Mouse (Mus musculus): ENCODE measurements around the gene Lcp1. TPM values are rescaled to one million over a fixed set of nuclear protein-coding genes. Genes with fewer than 3 reads are reported as not detected.

Gene Lcp1
- total RNA-seq (2012; rRNA removed) = 258 and 289 TPM in 2 replicates
- 373 and 384 TPM in 2 replicates for total RNA-seq (2014; rRNA removed)
- polyA plus RNA-seq (2012; ENCODE audit: insufficient read length, low read depth) = 777 and 805 TPM in 2 replicates

GRCm38 (mm10) chr14:75130501-75131318, at the start of gene Lcp1, which contains the start of gene Lrrc63:
Gene Lcp1 (plus strand): TSS chr14:75131101.
Gene Lrrc63 (minus strand): TSS chr14:75130881.
- Histone ChIP-seq H3K9ac (ENCODE audit: insufficient read depth, low read depth) (peak within 1 kb of the TSS; percentile 62), H3K79me2 (replicated peaks; ENCODE audit: control insufficient read depth, extremely low read depth, insufficient read depth, poor library complexity, severe bottlenecking) (no peaks in the 10 kb centered on the region), H3K27ac (ENCODE audit: insufficient read depth, low read depth) (0 out of 2 replicates have a peak within 1 kb of the TSS, but pooled peaks have one; percentile 1), H3K36me3 (replicated peaks in 1 of 2; ENCODE audit: control insufficient read depth in 1 of 2, insufficient read depth in 1 of 2, low read length in 1 of 2) (no peaks in the 10 kb centered on the region), H3K9me3 (replicated peaks; ENCODE audit: low read length) (no peaks in the 10 kb centered on the region), H3K27me3 (replicated peaks) (peaks cover 4% of the 10 kb centered on the region), H3K4me3 (replicated peaks in 1 of 3; ENCODE audit: low read depth in 2 of 3, low read length in 2 of 3, poor library complexity in 1 of 3) (peak within 1 kb of the TSS; percentile 66 to 75 (median 74)), H3K4me1 (ENCODE audit: control insufficient read depth in 1 of 2, insufficient read depth in 2 of 2) (peaks cover 0 to 16% of the 10 kb centered on the region in 2 experiments; a peak in 2 of 4 replicates), H3K4me2 (ENCODE audit: insufficient read depth, low read depth, poor library complexity, severe bottlenecking) (peak within 1 kb of the TSS; percentile 95)
- TF ChIP-seq POLR2A (IDR thresholded peaks at IDR 0.05; ENCODE audit: low read depth, low read length) = peak; percentile 57
- TF ChIP-seq USF1 (IDR thresholded peaks at IDR 0.05; ENCODE audit: low read depth, low read length) = no peak
- peak; percentile 90 for TF ChIP-seq MXI1 (IDR thresholded peaks at IDR 0.05; ENCODE audit: low read depth, low read length)
- TF ChIP-seq NRF1 (IDR thresholded peaks at IDR 0.05; ENCODE audit: low read depth, low read length) = peak; percentile 81
- TF ChIP-seq TCF12 (IDR thresholded peaks at IDR 0.05; ENCODE audit: low read depth, low read length) = 0 out of 2 replicates have a peak, but pooled peaks have one; percentile 9
- peak; percentile 22; the same call in 1 of the 2 replicates for TF ChIP-seq MYC (IDR thresholded peaks at IDR 0.05; ENCODE audit: low read depth, low read length)
- dilution Hi-C loops (cut with MboI; ENCODE audit: extremely low pct_ligation_motif_present, extremely low pct_unique_long_range_greater_than_20kb, low sequenced_read_pairs) (no loop called here), in situ Hi-C loops (cut with MboI; ENCODE audit: low pct_ligation_motif_present, low pct_unique_long_range_greater_than_20kb, low sequenced_read_pairs) (no loop called here)
- peak; percentile 75 for DNase-seq (ENCODE audit: extremely low read depth)

GRCm38 (mm10) chr14:75102956-75103355, 27.9 kb upstream of the Lcp1 start:
- dilution Hi-C loops (cut with MboI; ENCODE audit: extremely low pct_ligation_motif_present, extremely low pct_unique_long_range_greater_than_20kb, low sequenced_read_pairs) (no loop called here), in situ Hi-C loops (cut with MboI; ENCODE audit: low pct_ligation_motif_present, low pct_unique_long_range_greater_than_20kb, low sequenced_read_pairs) (no loop called here)
- Histone ChIP-seq H3K9ac (ENCODE audit: insufficient read depth, low read depth) (no peak overlapping the region), H3K27ac (ENCODE audit: insufficient read depth, low read depth) (no peak overlapping the region), H3K27me3 (replicated peaks) (no peaks in the 10 kb centered on the region), H3K4me3 (replicated peaks in 1 of 3; ENCODE audit: low read depth in 2 of 3, low read length in 2 of 3, poor library complexity in 1 of 3) (no peak overlapping the region), H3K36me3 (replicated peaks in 1 of 2; ENCODE audit: control insufficient read depth in 1 of 2, insufficient read depth in 1 of 2, low read length in 1 of 2) (no peaks in the 10 kb centered on the region), H3K4me1 (ENCODE audit: control insufficient read depth in 1 of 2, insufficient read depth in 2 of 2) (peaks cover 3 to 5% of the 10 kb centered on the region in 2 experiments; a peak in 3 of 4 replicates), H3K4me2 (ENCODE audit: insufficient read depth, low read depth, poor library complexity, severe bottlenecking) (no peak overlapping the region), H3K79me2 (replicated peaks; ENCODE audit: control insufficient read depth, extremely low read depth, insufficient read depth, poor library complexity, severe bottlenecking) (no peaks in the 10 kb centered on the region), H3K9me3 (replicated peaks; ENCODE audit: low read length) (no peaks in the 10 kb centered on the region)
- DNase-seq (ENCODE audit: extremely low read depth) = no peak
- TF ChIP-seq NRF1 (IDR thresholded peaks at IDR 0.05; ENCODE audit: low read depth, low read length) (no peak), CHD2 (IDR thresholded peaks at IDR 0.05; ENCODE audit: low read length) (no peak), ZMIZ1 (IDR thresholded peaks at IDR 0.05; ENCODE audit: low read depth, low read length) (no peak), MYC (IDR thresholded peaks at IDR 0.05; ENCODE audit: low read depth, low read length) (no peak), EP300 (IDR thresholded peaks at IDR 0.05; ENCODE audit: low read length) (no peak), NELFE (IDR thresholded peaks at IDR 0.05; ENCODE audit: low read depth, low read length) (no peak), UBTF (IDR thresholded peaks at IDR 0.05; ENCODE audit: low read depth, low read length) (no peak), POLR2AphosphoS2 (IDR thresholded peaks at IDR 0.05; ENCODE audit: low read depth, low read length) (no peak)
